Mouse (Mus musculus) mouse trophoblast stem cell (cell line): Measurements from ENCODE around the gene Crygn.
"Not testable (repeated sequence)": the region's sequence is repeated elsewhere in the genome, so short reads cannot be mapped to it uniquely, and the experiment has no call there.

ENCODE experiments used
- in situ Hi-C, 2 experiments: fragments of 300-500 bp; cut with MseI, MboI; formaldehyde crosslinking; loops; 2 replicates in 1 of 2; 3 replicates in 1 of 2; pipeline ENCODE4 v1.15.1; 2025

Gene Crygn

GRCm38 (mm10) chr5:24757816-24758215 is at the start of gene Crygn:
Gene Crygn, minus strand, starts transcription at chr5:24758008.
- in situ Hi-C loops, result no loop called here

- in situ Hi-C loops, result no loop called here
Measured at GRCm38 (mm10) chr5:24805222-24805621, 47.4 kb upstream of the Crygn start.

GRCm38 (mm10) chr5:24804661-24805060 is 46.9 kb upstream of the Crygn start:
- in situ Hi-C loops, result no loop called here

GRCm38 (mm10) chr5:24801841-24802624 is 44.2 kb upstream of the Crygn start:
- in situ Hi-C loops, result no loop called here

- in situ Hi-C loops, result no loop called here
Measured at GRCm38 (mm10) chr5:24800416-24800815, 42.6 kb upstream of the Crygn start.

- in situ Hi-C loops, result no loop called here
Measured at GRCm38 (mm10) chr5:24798639-24799038, 40.8 kb upstream of the Crygn start.

- in situ Hi-C loops, result no loop called here
Measured at GRCm38 (mm10) chr5:24797858-24798257, 40.0 kb upstream of the Crygn start.

GRCm38 (mm10) chr5:24792961-24793360 is 35.2 kb upstream of the Crygn start:
- in situ Hi-C loops, result no loop called here

- in situ Hi-C loops, result loop anchor here (5.0 to 10.0 kb wide), 2 partner anchors 108 to 111 kb away; no protein-coding TSS in a partner anchor
Measured at GRCm38 (mm10) chr5:24782957-24783356, 25.1 kb upstream of the Crygn start.

GRCm38 (mm10) chr5:24781048-24781447 is 23.2 kb upstream of the Crygn start:
- in situ Hi-C loops, result loop anchor here (5.0 to 10.0 kb wide), 2 partner anchors 106 to 109 kb away; no protein-coding TSS in a partner anchor

GRCm38 (mm10) chr5:24779881-24780512 is 22.2 kb upstream of the Crygn start:
- in situ Hi-C loops, result loop anchor here (5.0 to 10.0 kb wide), 2 partner anchors 105 to 108 kb away; no protein-coding TSS in a partner anchor

- in situ Hi-C loops, result no loop called here
Measured at GRCm38 (mm10) chr5:24779321-24779720, 21.5 kb upstream of the Crygn start.

GRCm38 (mm10) chr5:24778843-24779140 is 21.0 kb upstream of the Crygn start:
- in situ Hi-C loops, result no loop called here

GRCm38 (mm10) chr5:24778082-24778842 is 20.5 kb upstream of the Crygn start:
- in situ Hi-C loops, result no loop called here

- in situ Hi-C loops, result no loop called here
Measured at GRCm38 (mm10) chr5:24776681-24777080, 18.9 kb upstream of the Crygn start.

GRCm38 (mm10) chr5:24774549-24774948 is 16.7 kb upstream of the Crygn start:
- in situ Hi-C loops, result not testable (repeated sequence)

GRCm38 (mm10) chr5:24756931-24757330 is 877 bp downstream of the Crygn start:
- in situ Hi-C loops, result no loop called here

- in situ Hi-C loops, result no loop called here
Measured at GRCm38 (mm10) chr5:24752175-24752498, 5.7 kb downstream of the Crygn start.

- in situ Hi-C loops, result no loop called here
Measured at GRCm38 (mm10) chr5:24751305-24752174, 6.3 kb downstream of the Crygn start.

GRCm38 (mm10) chr5:24750321-24751304 is 7.2 kb downstream of the Crygn start:
- in situ Hi-C loops, result no loop called here
